Mouse (Mus musculus) stomach, embryonic 14.5 days (tissue): ENCODE data around the gene Cep97. TPM values are rescaled to one million over a fixed set of nuclear protein-coding genes. Genes with fewer than 3 reads are reported as not detected.
"Not testable (repeated sequence)": the region's sequence is repeated elsewhere in the genome, so short reads cannot be mapped to it uniquely, and the experiment has no call there.

Source experiments
- ATAC-seq: fragments of 200-750 bp; cut with Nextera tagmentation; 2 replicates; pipeline ENCODE4 v1.8.0; 2017; ENCODE audit warnings: low read depth, moderate TSS enrichment; ENCODE audit not compliant: insufficient number of reproducible peaks, insufficient read depth, low FRiP score
- H3K27ac ChIP-seq: fragments of 300-500 bp; sonication (generic); 2 replicates; pipeline ENCODE4 v1.5.1; 2014; ENCODE audit warnings: mild to moderate bottlenecking, low read length, moderate library complexity, mixed read lengths
- H3K27me3 ChIP-seq: fragments of 300-500 bp; sonication (generic); 2 replicates; pipeline ENCODE4 v1.6.1; 2014; ENCODE audit warnings: low read length, control low read depth, mixed read lengths; ENCODE audit not compliant: control insufficient read depth, insufficient read depth
- H3K36me3 ChIP-seq: fragments of 300-500 bp; sonication (generic); 2 replicates; pipeline ENCODE4 v1.6.1; 2014; ENCODE audit warnings: mild to moderate bottlenecking, control low read depth, low read length, moderate library complexity, mixed read lengths; ENCODE audit not compliant: control insufficient read depth, insufficient read depth
- H3K4me1 ChIP-seq: fragments of 300-500 bp; sonication (generic); 2 replicates; pipeline ENCODE4 v1.6.1; 2014; ENCODE audit warnings: low read length, control low read depth, mixed read lengths; ENCODE audit not compliant: control insufficient read depth, insufficient read depth
- H3K4me2 ChIP-seq: fragments of 300-500 bp; sonication (generic); replicated peaks from 2 replicates; pipeline ENCODE4 v1.6.1; 2014; ENCODE audit warnings: low read depth, low read length, control low read depth
- H3K4me3 ChIP-seq: fragments of 300-500 bp; sonication (generic); 2 replicates; pipeline ENCODE4 v1.5.1; 2014; ENCODE audit warnings: low read depth, low read length, control low read depth
- H3K9ac ChIP-seq: fragments of 300-500 bp; sonication (generic); replicated peaks from 2 replicates; pipeline ENCODE4 v1.6.1; 2014; ENCODE audit warnings: low read depth, mild to moderate bottlenecking, control low read depth, low read length, moderate library complexity, mixed read lengths
- H3K9me3 ChIP-seq: fragments of 300-500 bp; sonication (generic); 2 replicates; pipeline ENCODE4 v1.6.1; 2016; ENCODE audit warnings: low read depth, low read length, control low read depth; ENCODE audit not compliant: control insufficient read depth
- WGBS: fragments of 180-500 bp; shearing (Covaris S2); extraction: QIAGEN DNeasy Blood & Tissue Kit; methylation state at CpG from one replicate; pipeline ENCODE4 v1.1.7; 2014; 5-methylcytosine and 5-hydroxymethylcytosine counted together
- polyA plus RNA-seq: library from polyadenylated mRNA; unstranded; fragments of >200 nt; fragmentation: Nextera tagmentation; extraction: Ambion mirVana; gene quantifications from 2 replicates; pipeline ENCODE4 v1.2.1, GENCODE M21; 2014

Cep97 gene
- polyA plus RNA-seq, 1 experiment from 2014 or later = 12.6 TPM

DNA sequence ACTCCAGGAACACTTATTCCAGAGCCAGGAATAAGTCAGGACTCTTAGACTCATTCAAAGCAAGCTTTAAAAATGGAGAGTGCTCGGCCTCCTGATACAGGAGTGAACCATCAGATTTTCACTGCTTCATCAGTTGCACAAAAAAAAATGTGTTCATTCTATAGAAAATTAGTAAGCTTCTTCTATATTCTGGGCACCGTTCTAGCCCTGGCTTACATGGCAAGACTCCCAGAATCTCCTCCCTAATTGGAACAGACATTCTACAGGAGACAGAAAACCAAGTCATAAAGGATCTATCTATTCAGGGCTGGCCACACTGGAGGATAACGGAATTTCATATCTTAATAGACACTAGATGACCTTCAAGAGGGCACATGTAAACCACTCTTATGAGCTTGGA, 73.6 kb downstream of the Cep97 start:
- 87% methylated on average over 3 of the region's 3 CpGs for WGBS
- H3K4me3 ChIP-seq = no peak overlapping the region
- no peak for ATAC-seq
- no peaks in the 10 kb centered on the region for H3K36me3 ChIP-seq
- H3K9ac ChIP-seq = no peak overlapping the region
- no peak overlapping the region for H3K27ac ChIP-seq
- H3K4me2 ChIP-seq = no peak overlapping the region
- no peaks in the 10 kb centered on the region for H3K27me3 ChIP-seq
- H3K4me1 ChIP-seq = no peaks in the 10 kb centered on the region
- no peaks in the 10 kb centered on the region for H3K9me3 ChIP-seq

GRCm38 (mm10) chr16:55859421-55859820, 75.2 kb downstream of the Cep97 start:
- not testable (repeated sequence) for H3K27ac ChIP-seq, H3K9ac ChIP-seq, H3K27me3 ChIP-seq, H3K36me3 ChIP-seq, H3K4me1 ChIP-seq, H3K4me2 ChIP-seq, ATAC-seq, H3K4me3 ChIP-seq, H3K9me3 ChIP-seq
- WGBS = 91% methylated on average over 4 of the region's 4 CpGs

GRCm38 (mm10) chr16:55858465-55858864, 76.2 kb downstream of the Cep97 start:
- Histone ChIP-seq H3K4me3 (no peak overlapping the region), H3K27me3 (no peaks in the 10 kb centered on the region), H3K4me1 (no peaks in the 10 kb centered on the region), H3K36me3 (no peaks in the 10 kb centered on the region), H3K27ac (no peak overlapping the region), H3K9me3 (no peaks in the 10 kb centered on the region), H3K9ac (no peak overlapping the region), H3K4me2 (no peak overlapping the region)
- WGBS = 65% methylated on average over 6 of the region's 6 CpGs
- ATAC-seq = no peak

DNA sequence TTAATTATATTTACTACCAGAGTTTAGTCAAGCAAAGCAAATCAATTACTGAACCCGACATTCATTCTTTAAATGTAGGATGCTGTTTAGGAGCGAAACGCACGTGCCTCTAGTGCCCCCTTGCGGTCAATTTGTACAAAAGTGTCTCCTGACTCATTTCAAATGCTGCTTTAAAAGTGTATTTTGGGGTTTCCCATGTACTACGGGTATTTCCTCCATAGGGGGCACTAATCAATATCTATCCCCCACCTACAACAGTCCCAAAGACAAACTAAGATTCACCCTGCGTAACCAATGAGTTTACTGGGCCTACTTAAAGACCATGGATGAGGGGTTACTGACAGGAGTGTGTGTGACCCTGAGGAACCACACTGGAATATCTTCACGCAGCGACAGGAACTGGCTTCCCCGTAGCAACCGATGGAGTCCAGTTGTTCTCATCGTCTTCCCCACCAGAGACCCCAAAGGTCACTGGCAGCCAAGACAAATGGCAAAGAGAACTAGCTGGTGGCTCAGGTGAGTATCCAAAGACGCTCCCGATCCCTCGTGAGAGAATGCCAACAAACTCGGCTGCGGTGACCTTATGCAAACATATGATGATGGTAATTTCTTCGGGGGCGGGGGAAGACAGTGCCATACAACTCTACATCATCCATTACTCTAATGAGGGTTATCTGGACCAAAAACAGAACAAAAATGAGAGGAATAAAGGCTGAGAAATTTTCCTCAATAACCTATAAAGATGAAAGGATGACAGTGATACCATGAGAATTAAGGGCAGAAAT, 81.5 kb downstream of the Cep97 start:
- ATAC-seq = no peak
- no peaks in the 10 kb centered on the region for H3K9me3 ChIP-seq
- no peaks in the 10 kb centered on the region for H3K4me1 ChIP-seq
- no peaks in the 10 kb centered on the region for H3K27me3 ChIP-seq
- WGBS = 52% methylated on average over 19 of the region's 19 CpGs
- H3K9ac ChIP-seq = no peak overlapping the region
- H3K27ac ChIP-seq = no peak overlapping the region
- H3K36me3 ChIP-seq = no peaks in the 10 kb centered on the region
- H3K4me3 ChIP-seq = no peak overlapping the region
- H3K4me2 ChIP-seq = no peak overlapping the region

- 41% methylated on average over 4 of the region's 4 CpGs for WGBS
- no peak for ATAC-seq
These were observed 82.1 kb downstream of the Cep97 start for GRCm38 (mm10) chr16:55852515-55852914.

DNA sequence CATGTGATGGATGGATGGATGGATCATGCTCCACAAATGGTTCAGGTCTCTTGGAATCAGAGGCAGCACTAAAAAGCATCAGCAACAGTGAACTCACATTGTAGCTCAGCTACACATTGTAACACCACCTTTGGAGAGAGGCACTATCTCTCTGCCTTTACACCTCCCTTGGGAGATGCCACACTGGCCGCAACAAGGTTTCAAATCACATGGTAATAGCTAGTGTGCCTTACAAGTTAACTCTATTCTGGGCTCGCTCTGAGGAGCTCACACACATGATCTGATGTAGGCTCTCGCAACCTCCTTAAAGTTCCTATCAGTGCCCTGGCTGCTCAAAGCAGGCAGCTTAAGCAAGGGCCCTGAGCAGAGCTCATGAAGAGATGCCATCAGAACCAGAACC, 84.2 kb downstream of the Cep97 start:
- no peak overlapping the region for H3K4me2 ChIP-seq
- H3K4me3 ChIP-seq = no peak overlapping the region
- 96% methylated on average over 3 of the region's 3 CpGs for WGBS
- H3K9me3 ChIP-seq = no peaks in the 10 kb centered on the region
- no peaks in the 10 kb centered on the region for H3K36me3 ChIP-seq
- no peaks in the 10 kb centered on the region for H3K4me1 ChIP-seq
- no peaks in the 10 kb centered on the region for H3K27me3 ChIP-seq
- H3K9ac ChIP-seq = no peak overlapping the region
- no peak overlapping the region for H3K27ac ChIP-seq
- ATAC-seq = no peak

More at GRCm38 (mm10) chr16:55852515-55852914, 82.1 kb downstream of the Cep97 start:
- Histone ChIP-seq H3K4me1 (no peaks in the 10 kb centered on the region), H3K4me2 (no peak overlapping the region), H3K36me3 (no peaks in the 10 kb centered on the region), H3K9me3 (no peaks in the 10 kb centered on the region), H3K4me3 (no peak overlapping the region), H3K9ac (no peak overlapping the region), H3K27ac (no peak overlapping the region), H3K27me3 (no peaks in the 10 kb centered on the region)

Other genes with a start within 250 kb of the Cep97 start
- gene Nfkbiz, start 96.0 kb downstream of the Cep97 start, polyA plus RNA-seq = 6.4 and 8.3 TPM in 2 replicates
- 0.52 and 0.77 TPM in 2 replicates for gene Nxpe3, start 39.6 kb downstream of the Cep97 start, polyA plus RNA-seq
- 885 and 926 TPM in 2 replicates for gene Rpl24, start 31.4 kb upstream of the Cep97 start, polyA plus RNA-seq
- 20.9 and 22.3 TPM in 2 replicates for gene Zbtb11, start 39.0 kb upstream of the Cep97 start, polyA plus RNA-seq
- 231 and 241 TPM in 2 replicates for gene Pcnp, start 94.9 kb upstream of the Cep97 start, polyA plus RNA-seq
- gene Trmt10c, start 103.0 kb upstream of the Cep97 start, polyA plus RNA-seq = 28.4 and 29.0 TPM in 2 replicates
- 46.4 and 47.9 TPM in 2 replicates for gene Senp7, start 113.5 kb upstream of the Cep97 start, polyA plus RNA-seq